Mouse (Mus musculus) layer of hippocampus, postnatal 36 days (tissue): Measurements from ENCODE around the gene Ewsr1. TPM values are rescaled to one million over a fixed set of nuclear protein-coding genes. Genes with fewer than 3 reads are reported as not detected.

Source experiments
- microRNA-seq, 2 experiments: library from miRNA; unstranded; fragments of <30 nt; microRNA quantifications; one replicate each; pipeline ENCODE4 v1.2.0; 2021
- total RNA-seq, 2 experiments: library from RNA; stranded (reverse); gene quantifications; 2 replicates each; pipeline ENCODE4 v1.2.3; 2021

Gene Ewsr1
- total RNA-seq, 2 experiments from 2014 or later: 319 to 373 TPM

Small RNA genes lying within 50 kb of the gene (microRNA-seq; reads per million reads assigned to microRNA genes)
- gene Gm47296: 0 reads per million in 2 experiments

Other genes with a start within 250 kb of the Ewsr1 start
- 100 to 1,000 TPM in 1 of 2 experiments, 10 to 100 TPM in 1; 92.9 to 101 TPM for gene Nf2, start 249.7 kb downstream of the Ewsr1 start, total RNA-seq
- 10 to 100 TPM; 81.2 to 86.8 TPM for gene Nipsnap1, start 225.3 kb downstream of the Ewsr1 start, total RNA-seq
- gene Thoc5, start 203.9 kb downstream of the Ewsr1 start, total RNA-seq: 10 to 100 TPM; 40.4 to 41.2 TPM
- gene Nefh, start 151.2 kb downstream of the Ewsr1 start, total RNA-seq: 10 to 100 TPM; 38.5 to 44.9 TPM
- 100 to 1,000 TPM; 142 to 146 TPM for gene Ap1b1, start 112.4 kb downstream of the Ewsr1 start, total RNA-seq
- 100 to 1,000 TPM in 1 of 2 experiments, 10 to 100 TPM in 1; 88.6 to 112 TPM for gene Rasl10a, start 41.1 kb downstream of the Ewsr1 start, total RNA-seq
- 100 to 1,000 TPM in 1 of 2 experiments, 10 to 100 TPM in 1; 95.7 to 104 TPM for gene Gas2l1, start 33.9 kb downstream of the Ewsr1 start, total RNA-seq
- 10 to 100 TPM; 20.2 to 22.2 TPM for gene Rhbdd3, start 340 bp downstream of the Ewsr1 start, total RNA-seq
- gene Emid1, start 53.0 kb upstream of the Ewsr1 start, total RNA-seq: 1 to 10 TPM; 7.3 to 9.3 TPM
- gene Kremen1, start 162.3 kb upstream of the Ewsr1 start, total RNA-seq: 10 to 100 TPM; 13.1 to 14.6 TPM